Mouse (Mus musculus) lung, adult 10 weeks (tissue): ENCODE results near the gene Avl9. TPM values are rescaled to one million over a fixed set of nuclear protein-coding genes. Genes with fewer than 3 reads are reported as not detected.

ENCODE experiments used
- polyA plus RNA-seq: library from polyadenylated mRNA; stranded (reverse); fragments of 350-450 nt; fragmentation: Illumina TruSeq; extraction: RNeasy Lipid Tissue Mini Kit (QIAGEN cat#74804); gene quantifications from one replicate; pipeline ENCODE4 v1.2.3, GENCODE M21; 2014; ENCODE audit warnings: low read depth, low replicate concordance; ENCODE audit not compliant: insufficient read depth

Avl9 gene
- polyA plus RNA-seq: 6.5 TPM

GRCm38 (mm10) chr6:56714574-56715269 is at the start of gene Avl9:
Gene Avl9, plus strand, starts transcription at chr6:56714899.

DNA sequence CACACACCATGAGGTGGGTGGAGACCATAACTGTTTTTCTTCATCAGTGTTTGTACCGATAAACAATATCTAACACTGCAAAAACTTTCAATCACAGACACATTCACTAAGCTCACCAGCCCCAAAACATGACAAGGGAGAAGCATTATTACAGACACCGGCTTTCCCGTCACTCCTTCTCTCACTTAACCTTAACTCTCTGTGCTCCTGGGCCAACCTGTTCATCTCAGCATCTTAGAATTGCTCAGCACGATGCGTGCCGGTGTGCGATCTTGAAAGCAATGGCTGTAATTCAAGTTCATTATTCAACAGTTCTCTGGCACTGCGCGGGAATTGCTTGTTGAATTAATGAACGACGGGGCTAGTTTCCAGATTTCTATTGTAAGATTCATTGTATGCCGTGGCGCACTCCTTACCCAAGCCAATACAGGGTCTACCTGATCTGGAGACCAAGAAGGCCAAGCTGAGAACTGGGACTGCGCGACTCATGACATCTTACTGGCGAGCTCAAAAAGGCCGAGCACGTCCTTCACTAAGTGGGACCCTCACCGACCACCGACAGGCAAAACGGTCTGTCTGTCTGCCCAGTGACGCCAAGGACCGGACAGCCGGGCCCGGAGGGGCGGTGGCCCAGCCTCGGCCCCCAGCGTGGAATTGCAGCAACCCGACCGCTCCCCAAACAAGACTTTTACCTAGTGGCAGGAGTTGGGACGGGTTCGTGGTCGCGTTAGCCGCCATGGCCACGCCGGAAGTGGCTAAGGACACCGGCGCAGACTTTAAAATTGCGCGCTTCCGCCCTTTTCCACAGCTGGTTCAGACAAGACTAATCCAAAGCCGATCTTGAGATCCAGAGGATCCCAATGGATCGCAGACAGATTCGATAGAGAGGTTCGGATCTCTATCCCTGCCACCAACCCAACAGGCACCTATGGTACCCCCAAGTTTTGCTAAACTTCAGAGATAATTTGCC is 10.5 kb upstream of the Avl9 start, which contains the start of gene Lsm5:
Gene Lsm5 (minus strand): TSS at position 780 of the 970 bp plus-strand sequence.

DNA sequence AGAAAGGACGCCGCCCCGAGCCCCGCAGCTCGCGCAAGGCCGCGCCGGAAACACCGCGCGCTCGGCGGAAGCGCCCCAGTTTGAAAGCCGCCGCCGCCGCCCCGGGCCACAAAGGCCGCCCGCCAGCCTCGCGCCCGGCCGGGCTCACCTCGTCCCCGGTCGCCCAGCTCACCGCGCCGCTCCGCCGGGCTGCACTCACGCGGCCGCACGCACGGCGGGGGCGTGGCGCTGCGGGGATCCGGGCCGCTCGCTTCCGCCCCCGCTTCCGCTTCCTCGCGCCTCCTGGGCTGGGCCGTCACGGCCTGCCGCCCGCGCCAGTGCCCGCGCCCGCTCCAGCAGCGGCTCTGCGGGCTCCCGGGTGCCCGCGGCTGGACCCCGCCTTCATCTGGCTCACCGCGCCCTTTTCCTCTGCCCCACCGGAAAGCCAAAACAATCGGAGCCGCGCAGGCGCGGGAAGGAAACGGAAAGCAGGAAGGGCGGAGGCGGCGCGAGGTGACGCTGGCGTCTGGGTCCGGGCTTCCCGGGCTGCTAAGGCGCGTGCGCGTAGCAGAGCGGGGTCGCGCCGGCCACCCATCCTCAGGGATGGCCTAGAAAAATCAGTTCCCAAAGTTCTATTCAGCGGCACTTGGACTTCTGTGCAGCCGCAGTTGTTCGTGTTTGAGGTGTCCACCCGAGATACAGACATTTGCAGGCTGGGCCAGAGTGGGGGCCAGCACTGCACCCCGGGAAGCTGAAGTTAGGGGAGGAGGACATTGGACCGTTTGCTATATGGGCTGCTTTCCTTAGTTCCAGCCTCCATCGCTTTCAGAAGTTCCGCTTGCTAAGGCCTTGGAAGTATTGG is 82.8 kb downstream of the Avl9 start, which contains the start of gene Kbtbd2:
Gene Kbtbd2 (minus strand): TSS at position 503 of the 841 bp plus-strand sequence.

Other genes starting within 250 kb of the Avl9 start
- 0.15 TPM for gene Pde1c, start 145.8 kb upstream of the Avl9 start, polyA plus RNA-seq
- gene Lsm5, start 10.2 kb upstream of the Avl9 start, polyA plus RNA-seq: 53.5 TPM
- gene Kbtbd2, start 82.9 kb downstream of the Avl9 start, polyA plus RNA-seq: 16.1 TPM
- gene Fkbp9, start 117.2 kb downstream of the Avl9 start, polyA plus RNA-seq: 79.3 TPM
- 25.7 TPM for gene Nt5c3, start 209.0 kb downstream of the Avl9 start, polyA plus RNA-seq
- 0.22 TPM for gene Vmn1r4, start 209.1 kb downstream of the Avl9 start, polyA plus RNA-seq